Mouse (Mus musculus): ENCODE data around the gene H2-T22. TPM values are rescaled to one million over a fixed set of nuclear protein-coding genes. Genes with fewer than 3 reads are reported as not detected.

Gene H2-T22
- polyA plus RNA-seq, 1 experiment, result 89.0 TPM

DNA sequence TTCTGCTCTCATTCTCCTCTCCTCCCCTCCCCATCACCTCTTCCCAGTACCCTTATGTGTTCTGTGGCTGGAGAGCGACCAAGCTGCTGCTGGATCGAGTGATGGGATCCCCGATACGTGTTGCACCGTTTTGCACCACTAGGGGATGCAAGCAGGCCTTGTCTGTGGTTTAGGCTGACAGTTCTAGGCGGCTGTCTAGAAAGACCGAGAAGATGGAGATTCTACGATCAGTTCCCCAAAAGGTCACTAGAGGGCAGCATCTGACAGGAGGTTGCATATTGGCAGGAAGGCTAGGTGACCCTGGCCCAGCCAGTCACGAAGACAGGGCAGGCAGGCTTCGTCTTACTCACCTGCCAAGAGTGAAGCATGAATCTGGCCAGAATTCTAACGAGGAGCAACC, 45.6 kb downstream of the H2-T22 start:
- TF ChIP-seq POLR2A (IDR thresholded peaks at IDR 0.05; ENCODE audit: borderline replicate concordance, low read depth, low read length) (no peak), CTCF (IDR thresholded peaks at IDR 0.05; ENCODE audit: low read depth, low read length) (peak; percentile 86)
- no peak overlapping the region for H3K27ac ChIP-seq (ENCODE audit: insufficient read depth, low read depth, low read length)
- H3K4me1 ChIP-seq (ENCODE audit: control insufficient read depth, insufficient read depth, low read length), result peaks cover 24% of the 10 kb centered on the region
- no peak overlapping the region for H3K4me3 ChIP-seq (ENCODE audit: insufficient read depth, low read length)

DNA sequence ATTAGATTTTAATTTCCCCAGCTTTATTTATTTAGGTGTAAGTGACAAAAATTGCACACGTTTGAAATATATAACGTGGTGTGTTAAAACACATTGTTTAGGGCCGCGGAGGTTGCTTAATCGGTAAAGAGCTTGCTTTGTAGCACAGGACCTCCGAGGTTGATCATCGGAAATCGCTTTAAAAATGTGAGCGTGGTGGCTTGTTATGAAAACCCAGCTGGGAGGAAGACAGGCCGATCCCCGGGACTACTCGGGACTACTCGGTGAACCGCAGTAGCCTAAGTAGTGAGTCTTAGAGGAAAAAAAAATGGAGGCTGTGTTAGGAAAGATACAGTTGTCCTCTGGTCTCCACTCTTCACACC, 47.7 kb downstream of the H2-T22 start:
- Histone ChIP-seq H3K27ac (ENCODE audit: insufficient read depth, low read depth, low read length) (peak overlapping the region; percentile 39), H3K4me3 (ENCODE audit: insufficient read depth, low read length) (peak overlapping the region; percentile 67), H3K4me1 (ENCODE audit: control insufficient read depth, insufficient read depth, low read length) (peaks cover 12% of the 10 kb centered on the region)
- TF ChIP-seq CTCF (IDR thresholded peaks at IDR 0.05; ENCODE audit: low read depth, low read length) (no peak), POLR2A (IDR thresholded peaks at IDR 0.05; ENCODE audit: borderline replicate concordance, low read depth, low read length) (no peak)

DNA sequence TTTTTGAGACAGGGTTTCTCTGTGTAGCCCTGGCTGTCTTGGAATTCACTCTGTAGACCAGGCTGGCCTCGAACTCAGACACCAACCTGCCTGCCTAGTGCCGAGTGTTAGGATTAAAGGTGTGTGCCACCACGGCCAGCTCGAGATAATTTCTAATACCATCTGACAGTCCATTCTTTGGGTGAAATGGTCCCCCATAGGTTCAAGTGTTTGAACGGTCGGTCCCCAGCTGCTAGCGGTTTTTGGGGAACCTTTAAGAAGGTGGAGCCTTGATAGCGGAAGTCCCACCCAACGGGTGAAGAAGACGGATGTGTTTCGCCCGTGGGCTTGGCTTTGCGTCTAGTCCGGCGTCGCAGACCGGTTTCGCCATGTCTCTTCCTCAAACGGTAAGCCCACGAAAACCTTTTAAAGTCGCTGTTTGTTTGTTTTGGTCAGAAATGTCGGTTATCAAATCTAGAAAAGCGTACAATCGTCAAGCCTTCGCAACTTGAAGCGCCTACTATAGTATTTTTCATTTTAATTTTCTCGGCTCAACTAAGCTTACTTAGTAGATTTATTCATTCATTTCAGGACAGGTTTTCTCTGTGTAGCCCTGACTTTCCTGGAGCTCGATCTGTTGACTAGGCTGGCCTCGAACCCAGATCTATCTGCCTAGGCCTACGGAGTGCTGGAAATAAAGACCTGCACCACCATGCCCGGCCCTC, 48.2 kb downstream of the H2-T22 start:
- H3K4me3 ChIP-seq (ENCODE audit: insufficient read depth, low read length), result peak overlapping the region; percentile 67
- peak overlapping the region; percentile 58 for H3K27ac ChIP-seq (ENCODE audit: insufficient read depth, low read depth, low read length)
- H3K4me1 ChIP-seq (ENCODE audit: control insufficient read depth, insufficient read depth, low read length), result peaks cover 8% of the 10 kb centered on the region
- TF ChIP-seq POLR2A (IDR thresholded peaks at IDR 0.05; ENCODE audit: borderline replicate concordance, low read depth, low read length) (no peak), CTCF (IDR thresholded peaks at IDR 0.05; ENCODE audit: low read depth, low read length) (no peak)

DNA sequence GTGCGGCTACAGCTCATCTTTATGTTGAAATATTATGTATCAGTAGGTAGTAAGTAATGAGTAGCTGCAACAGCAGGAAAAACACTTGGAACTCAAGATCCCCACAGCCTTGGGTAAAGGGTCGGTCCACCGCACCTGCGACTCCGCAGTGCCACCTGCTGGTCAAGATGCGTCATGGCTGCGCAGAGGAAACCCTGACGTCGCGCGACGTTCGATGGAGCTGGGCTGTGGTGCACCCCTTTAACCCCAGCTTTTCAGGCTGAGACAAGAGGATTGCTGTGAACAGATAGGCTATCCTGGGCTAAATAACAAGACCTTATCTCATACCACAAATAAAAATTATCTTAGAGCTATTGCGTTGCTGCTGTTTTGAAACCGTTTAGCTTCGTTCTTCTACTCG, 48.9 kb downstream of the H2-T22 start:
- Histone ChIP-seq H3K27ac (ENCODE audit: insufficient read depth, low read depth, low read length) (no peak overlapping the region), H3K4me1 (ENCODE audit: control insufficient read depth, insufficient read depth, low read length) (peaks cover 4% of the 10 kb centered on the region)

DNA sequence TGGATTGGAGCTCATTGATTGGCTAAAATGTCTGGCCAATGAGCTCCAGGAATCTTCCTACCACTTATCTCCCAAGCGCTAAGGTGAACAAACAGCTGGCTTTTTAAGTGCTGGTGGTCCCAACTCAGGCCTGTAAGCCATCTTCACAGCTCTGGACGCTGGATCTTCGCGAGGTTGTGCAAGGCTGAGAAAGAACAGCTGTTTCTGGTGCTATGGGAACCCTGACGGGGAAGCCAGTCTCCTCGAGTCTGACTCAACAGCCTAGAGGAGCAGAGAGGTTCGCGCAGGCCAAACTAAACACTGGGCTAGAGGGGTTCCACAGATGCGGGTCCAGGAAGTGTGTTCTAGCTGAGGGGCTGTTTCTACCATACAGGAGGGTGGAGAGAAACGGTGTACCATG, 50.8 kb downstream of the H2-T22 start:
- no peak overlapping the region for H3K27ac ChIP-seq (ENCODE audit: insufficient read depth, low read depth, low read length)
- no peak for TF ChIP-seq CTCF (IDR thresholded peaks at IDR 0.05; ENCODE audit: low read depth, low read length)
- TF ChIP-seq POLR2A (IDR thresholded peaks at IDR 0.05; ENCODE audit: borderline replicate concordance, low read depth, low read length), result no peak
- no peak overlapping the region for H3K4me3 ChIP-seq (ENCODE audit: insufficient read depth, low read length)
- H3K4me1 ChIP-seq (ENCODE audit: control insufficient read depth, insufficient read depth, low read length), result peaks cover 4% of the 10 kb centered on the region

More for the DNA sequence above, 48.9 kb downstream of the H2-T22 start:
- peak overlapping the region; percentile 19; the same call in 1 of the 2 replicates for H3K4me3 ChIP-seq (ENCODE audit: insufficient read depth, low read length)
- TF ChIP-seq POLR2A (IDR thresholded peaks at IDR 0.05; ENCODE audit: borderline replicate concordance, low read depth, low read length) (no peak), CTCF (IDR thresholded peaks at IDR 0.05; ENCODE audit: low read depth, low read length) (peak; percentile 87)

Other genes with a start within 250 kb of the H2-T22 start
- 40.6 and 46.7 TPM in 2 replicates for gene Ier3, start 221.1 kb downstream of the H2-T22 start, polyA plus RNA-seq (2012; ENCODE audit: insufficient read depth, insufficient read length, missing spikeins)
- gene Flot1, start 219.5 kb downstream of the H2-T22 start, polyA plus RNA-seq (2012; ENCODE audit: insufficient read depth, insufficient read length, missing spikeins), result 52.7 and 69.3 TPM in 2 replicates
- 481 and 519 TPM in 2 replicates for gene Tubb5, start 204.4 kb downstream of the H2-T22 start, polyA plus RNA-seq (2012; ENCODE audit: insufficient read depth, insufficient read length, missing spikeins)
- gene Mdc1, start 201.2 kb downstream of the H2-T22 start, polyA plus RNA-seq (2012; ENCODE audit: insufficient read depth, insufficient read length, missing spikeins), result 16.1 and 17.7 TPM in 2 replicates
- gene Nrm, start 181.4 kb downstream of the H2-T22 start, polyA plus RNA-seq (2012; ENCODE audit: insufficient read depth, insufficient read length, missing spikeins), result 31.7 and 33.1 TPM in 2 replicates
- gene Ppp1r18, start 177.2 kb downstream of the H2-T22 start, polyA plus RNA-seq (2012; ENCODE audit: insufficient read depth, insufficient read length, missing spikeins), result 202 and 205 TPM in 2 replicates
- gene Dhx16, start 162.9 kb downstream of the H2-T22 start, polyA plus RNA-seq (2012; ENCODE audit: insufficient read depth, insufficient read length, missing spikeins), result 57.5 and 77.6 TPM in 2 replicates
- gene 2310061I04Rik, start 145.3 kb downstream of the H2-T22 start, polyA plus RNA-seq (2012; ENCODE audit: insufficient read depth, insufficient read length, missing spikeins), result 36.9 and 39.3 TPM in 2 replicates
- gene Atat1, start 132.7 kb downstream of the H2-T22 start, polyA plus RNA-seq (2012; ENCODE audit: insufficient read depth, insufficient read length, missing spikeins), result 22.7 and 23.8 TPM in 2 replicates
- gene Mrps18b, start 126.4 kb downstream of the H2-T22 start, polyA plus RNA-seq (2012; ENCODE audit: insufficient read depth, insufficient read length, missing spikeins), result 21.0 and 29.4 TPM in 2 replicates
- 36.0 and 46.0 TPM in 2 replicates for gene Ppp1r10, start 126.3 kb downstream of the H2-T22 start, polyA plus RNA-seq (2012; ENCODE audit: insufficient read depth, insufficient read length, missing spikeins)
- 96.1 and 104 TPM in 2 replicates for gene Abcf1, start 73.0 kb downstream of the H2-T22 start, polyA plus RNA-seq (2012; ENCODE audit: insufficient read depth, insufficient read length, missing spikeins)
- 27.7 and 28.1 TPM in 2 replicates for gene Gnl1, start 62.9 kb downstream of the H2-T22 start, polyA plus RNA-seq (2012; ENCODE audit: insufficient read depth, insufficient read length, missing spikeins)
- 15.6 and 19.5 TPM in 2 replicates for gene Prr3, start 62.5 kb downstream of the H2-T22 start, polyA plus RNA-seq (2012; ENCODE audit: insufficient read depth, insufficient read length, missing spikeins)
- gene H2-T24, start 22.2 kb downstream of the H2-T22 start, polyA plus RNA-seq (2012; ENCODE audit: insufficient read depth, insufficient read length, missing spikeins), result 52.2 and 56.0 TPM in 2 replicates
- 351 and 364 TPM in 2 replicates for gene H2-T23, start 9.9 kb downstream of the H2-T22 start, polyA plus RNA-seq (2012; ENCODE audit: insufficient read depth, insufficient read length, missing spikeins)
- 0.72 TPM in 1 of 2 replicates, not detected in the other for gene Gm6034, start 214 bp upstream of the H2-T22 start, polyA plus RNA-seq (2012; ENCODE audit: insufficient read depth, insufficient read length, missing spikeins)
- not detected in 2 replicates for gene Gm11127, start 15.6 kb upstream of the H2-T22 start, polyA plus RNA-seq (2012; ENCODE audit: insufficient read depth, insufficient read length, missing spikeins)
- 1.1 and 1.8 TPM in 2 replicates for gene Gm19684, start 78.9 kb upstream of the H2-T22 start, polyA plus RNA-seq (2012; ENCODE audit: insufficient read depth, insufficient read length, missing spikeins)
- not detected in 2 replicates for gene Gm7030, start 86.7 kb upstream of the H2-T22 start, polyA plus RNA-seq (2012; ENCODE audit: insufficient read depth, insufficient read length, missing spikeins)
- gene Gm8909, start 125.8 kb upstream of the H2-T22 start, polyA plus RNA-seq (2012; ENCODE audit: insufficient read depth, insufficient read length, missing spikeins), result 3.6 TPM in 1 of 2 replicates, not detected in the other
- gene H2-T3, start 147.5 kb upstream of the H2-T22 start, polyA plus RNA-seq (2012; ENCODE audit: insufficient read depth, insufficient read length, missing spikeins), result 0.60 TPM in 1 of 2 replicates, not detected in the other
- gene Rpp21, start 215.3 kb upstream of the H2-T22 start, polyA plus RNA-seq (2012; ENCODE audit: insufficient read depth, insufficient read length, missing spikeins), result 69.5 and 84.4 TPM in 2 replicates
- 14.5 and 14.8 TPM in 2 replicates for gene Trim39, start 229.5 kb upstream of the H2-T22 start, polyA plus RNA-seq (2012; ENCODE audit: insufficient read depth, insufficient read length, missing spikeins)
- gene H2-M10.2, start 243.7 kb upstream of the H2-T22 start, polyA plus RNA-seq (2012; ENCODE audit: insufficient read depth, insufficient read length, missing spikeins), result not detected in 2 replicates

Measured in bone marrow macrophage, adult 2 months (primary cell).